Mouse (Mus musculus) gastrocnemius, postnatal 36 days (tissue): ENCODE measurements around the gene Polr1d. TPM values are rescaled to one million over a fixed set of nuclear protein-coding genes. Genes with fewer than 3 reads are reported as not detected.

Experiments used
- DNase-seq, 2 experiments: peaks; one replicate each; pipeline ENCODE4 v3.0.0; 2022
- intact Hi-C: fragments of 180-260 bp; cut with DNase I; formaldehyde crosslinking; loops from one replicate; pipeline ENCODE4 v1.15.1; 2025
- total RNA-seq, 2 experiments: library from RNA; stranded (reverse); gene quantifications; 2 replicates each; pipeline ENCODE4 v1.2.3; 2021

Gene Polr1d
- total RNA-seq, 2 experiments from 2014 or later, result 77.8 to 91.3 TPM

DNA sequence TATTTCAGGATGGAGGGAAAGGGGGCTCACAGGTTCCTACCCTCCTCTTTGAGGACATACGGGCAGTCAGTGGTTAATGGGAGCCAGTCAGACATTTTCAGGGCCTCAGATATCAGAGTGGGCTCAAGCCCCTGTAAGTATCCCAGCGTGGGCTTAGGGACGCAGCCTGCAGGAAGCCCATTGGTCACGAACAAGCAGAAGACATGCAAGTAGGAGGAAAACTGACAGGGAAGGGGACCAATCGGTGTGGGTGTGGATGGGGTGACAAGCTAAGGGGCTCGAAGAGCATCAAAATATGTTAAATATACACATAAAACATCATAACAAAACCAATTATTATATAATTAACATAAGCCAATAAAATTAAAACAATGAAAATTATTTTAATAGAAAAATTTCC lies 22.5 kb upstream of the Polr1d start:
- intact Hi-C loops, result no loop called here
- DNase-seq, result no peak

GRCm38 (mm10) chr5:147054747-147055270 lies 22.0 kb upstream of the Polr1d start:
- no peak for DNase-seq
- intact Hi-C loops, result no loop called here

DNA sequence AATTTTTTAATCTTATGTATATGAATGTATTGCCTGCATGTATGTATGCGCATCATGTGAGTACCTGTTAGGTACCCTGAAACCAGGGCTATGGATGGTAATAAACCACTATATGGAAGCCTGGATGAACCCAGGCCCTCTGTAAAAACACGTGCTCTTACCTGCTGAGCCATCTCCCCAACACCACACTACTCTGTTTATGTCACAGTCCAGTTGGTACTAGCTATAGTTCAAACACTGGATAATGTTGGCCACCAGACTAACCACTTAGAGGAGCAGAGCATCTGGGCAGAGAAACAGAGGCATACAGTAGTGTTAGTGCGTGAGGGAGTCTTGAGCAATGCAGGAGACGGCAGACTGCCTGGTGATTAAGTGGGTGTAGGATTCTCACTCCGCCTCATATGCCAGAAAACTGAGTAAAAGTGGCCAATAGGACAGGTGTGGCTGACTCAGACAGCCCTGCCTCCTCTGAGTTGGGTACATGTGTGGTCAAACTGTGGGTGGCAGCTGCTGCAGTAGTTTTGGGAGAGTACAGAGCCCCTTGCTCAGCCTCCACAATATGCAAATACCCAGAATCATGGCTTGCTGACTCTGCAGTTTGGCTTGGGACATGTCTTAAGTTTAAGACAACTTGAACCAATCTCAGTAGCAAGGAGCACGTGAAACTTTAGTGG lies 21.1 kb upstream of the Polr1d start:
- no peak for DNase-seq
- intact Hi-C loops, result no loop called here

DNA sequence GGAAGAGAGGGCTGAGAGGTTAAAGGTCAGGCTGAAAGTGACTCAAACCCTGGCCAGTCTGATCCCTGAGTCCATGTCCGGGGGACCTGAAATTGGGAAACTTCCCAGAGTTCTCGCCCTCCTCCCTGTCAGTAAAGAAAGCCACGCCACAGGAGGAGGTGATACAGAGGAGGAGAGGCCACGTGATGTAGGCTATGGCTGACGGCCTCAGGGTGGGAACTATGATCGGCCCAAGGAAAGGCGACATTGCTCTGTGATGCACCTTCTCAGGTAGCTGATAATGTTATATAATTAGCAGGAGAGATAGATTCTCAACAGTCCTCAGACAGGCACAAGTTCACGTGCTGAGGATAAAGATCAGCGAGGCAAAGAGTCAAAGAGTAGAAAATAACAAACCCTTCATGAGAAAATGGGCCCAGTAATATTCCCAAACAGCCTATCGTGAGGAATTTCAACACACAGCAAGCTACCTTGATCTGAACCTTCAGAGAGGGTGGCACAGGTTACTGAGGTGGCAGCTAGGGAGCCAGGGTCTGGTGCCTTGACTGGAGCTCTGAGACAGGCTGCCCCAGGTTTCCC lies 20.0 kb upstream of the Polr1d start:
- intact Hi-C loops, result no loop called here
- no peak for DNase-seq

- no peak for DNase-seq
- intact Hi-C loops, result no loop called here
Measured at GRCm38 (mm10) chr5:147057626-147058414, 19.0 kb upstream of the Polr1d start.

- intact Hi-C loops, result no loop called here
- no peak for DNase-seq
Measured at GRCm38 (mm10) chr5:147058661-147059060, 18.2 kb upstream of the Polr1d start.

GRCm38 (mm10) chr5:147059319-147059718 lies 17.5 kb upstream of the Polr1d start:
- DNase-seq, result no peak
- intact Hi-C loops, result no loop called here

- intact Hi-C loops, result no loop called here
- no peak for DNase-seq
Measured at GRCm38 (mm10) chr5:147060024-147060423, 16.8 kb upstream of the Polr1d start.

GRCm38 (mm10) chr5:147063215-147063661 lies 13.6 kb upstream of the Polr1d start:
- intact Hi-C loops, result no loop called here
- DNase-seq, result no peak

DNA sequence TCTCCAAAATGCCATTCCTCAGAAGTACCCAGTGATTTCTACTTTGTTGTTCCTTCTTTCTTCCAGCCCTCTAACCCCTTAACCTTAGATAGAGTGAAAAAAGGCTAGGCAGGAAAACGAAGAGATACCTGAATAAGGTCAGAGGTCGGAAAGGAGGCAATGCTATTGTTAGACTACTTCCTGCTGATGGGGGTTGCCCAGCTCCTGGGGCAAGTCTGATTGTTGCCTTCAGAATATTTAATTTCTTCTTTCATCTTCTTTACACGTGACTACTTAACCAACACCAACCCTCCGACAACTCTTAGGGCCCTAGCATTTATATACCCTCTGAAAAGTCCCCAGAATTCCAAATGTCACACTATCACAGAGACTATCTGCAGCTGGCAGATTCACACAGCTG lies 10.7 kb upstream of the Polr1d start:
- no peak for DNase-seq
- intact Hi-C loops, result no loop called here

GRCm38 (mm10) chr5:147066965-147067364 lies 9.9 kb upstream of the Polr1d start:
- DNase-seq, result no peak
- intact Hi-C loops, result no loop called here

DNA sequence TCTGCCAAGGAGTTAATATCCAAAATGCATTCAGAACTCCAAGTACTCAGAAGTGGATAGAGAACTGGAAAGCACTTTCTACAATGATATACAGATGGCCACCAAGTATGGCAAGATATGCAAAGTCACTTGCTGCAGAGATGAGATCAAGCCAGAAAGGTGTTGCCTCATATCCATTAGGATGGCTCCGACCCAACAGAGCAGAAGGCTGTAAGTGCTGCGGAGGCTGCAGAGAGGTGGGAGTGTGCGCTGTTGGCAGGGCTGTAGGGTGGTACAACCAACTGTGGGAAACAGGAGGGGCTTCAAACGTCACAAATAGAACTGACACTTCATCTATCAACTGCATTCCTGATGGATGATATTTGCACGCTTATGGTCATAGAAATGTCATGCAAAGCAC lies 8.0 kb upstream of the Polr1d start:
- intact Hi-C loops, result no loop called here
- DNase-seq, result no peak

- intact Hi-C loops, result loop anchor here (5.0 kb wide), 1 partner anchor 89 kb away; no protein-coding TSS in a partner anchor
Measured at GRCm38 (mm10) chr5:147070791-147071516, 5.9 kb upstream of the Polr1d start.

GRCm38 (mm10) chr5:147071886-147072285 lies 5.0 kb upstream of the Polr1d start:
- no peak for DNase-seq
- intact Hi-C loops, result loop anchor here (5.0 kb wide), 1 partner anchor 90 kb away; no protein-coding TSS in a partner anchor

More at GRCm38 (mm10) chr5:147070791-147071516, 5.9 kb upstream of the Polr1d start:
- peak in 1 of 2 experiments; percentile 16 for DNase-seq

- no peak for DNase-seq
- intact Hi-C loops, result loop anchor here (5.0 kb wide), 1 partner anchor 92 kb away; no protein-coding TSS in a partner anchor
Measured at GRCm38 (mm10) chr5:147073805-147074204, 3.0 kb upstream of the Polr1d start.

DNA sequence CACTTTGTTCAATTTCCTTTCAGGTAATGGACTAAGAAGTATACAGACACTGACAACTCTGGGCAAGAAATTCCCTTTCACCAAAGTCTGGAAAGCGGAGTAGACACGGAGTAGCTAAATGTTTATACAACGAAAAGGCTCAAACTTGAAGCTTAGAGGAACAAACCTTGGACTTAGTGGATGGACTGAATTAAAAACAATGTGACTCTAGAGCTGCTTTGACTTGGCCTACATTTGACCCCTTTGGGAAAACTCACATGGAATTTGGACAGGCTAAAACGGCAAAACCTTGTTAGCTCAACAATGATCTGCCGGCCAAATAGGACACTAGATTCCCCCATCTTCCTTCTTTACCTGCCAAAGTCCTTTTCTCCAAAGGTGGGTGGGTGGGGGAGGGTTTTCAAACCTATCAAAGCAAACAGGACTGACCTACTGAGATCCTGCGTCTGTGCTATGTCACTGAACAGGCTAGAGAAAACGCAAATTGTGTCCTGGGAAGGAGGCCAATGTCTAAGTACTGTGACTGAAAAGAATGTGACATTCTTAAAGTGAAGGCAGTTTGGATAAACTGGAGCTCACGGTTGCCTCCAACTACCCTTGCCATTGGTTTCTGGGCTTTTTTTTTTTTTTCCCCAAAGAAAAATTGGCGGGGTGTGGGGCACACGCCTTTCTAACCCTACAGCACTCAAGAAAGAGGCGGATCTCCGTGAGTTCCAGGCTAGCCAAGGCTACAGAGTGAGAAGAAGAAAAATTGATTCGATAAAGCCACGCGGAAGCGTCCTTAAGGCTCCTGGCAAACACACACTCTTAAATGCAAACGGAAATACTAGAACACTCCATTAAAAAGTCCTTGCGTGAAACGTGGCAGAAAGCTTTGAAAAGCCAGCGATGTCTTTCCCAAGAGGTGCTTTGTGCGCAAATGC lies 1.5 kb upstream of the Polr1d start:
- intact Hi-C loops, result loop anchor here (5.0 kb wide), 1 partner anchor 38 kb away; no protein-coding TSS in a partner anchor
- no peak for DNase-seq

GRCm38 (mm10) chr5:147076026-147076798 lies 638 bp upstream of the Polr1d start, which contains the start of gene Lnx2:
TSS of gene Lnx2 (minus strand) at chr5:147076586.
- intact Hi-C loops, result loop anchor here (5.0 kb wide), 1 partner anchor 39 kb away; no protein-coding TSS in a partner anchor
- peak; percentile 95 to 98 for DNase-seq
